Mouse (Mus musculus) large intestine, adult 2 months (tissue): ENCODE data around the gene Cux2. TPM values are rescaled to one million over a fixed set of nuclear protein-coding genes. Genes with fewer than 3 reads are reported as not detected.

Source experiments
- DNase-seq: peaks from one replicate; pipeline ENCODE4 v3.0.0-alpha.2; 2012; ENCODE audit warnings: low read depth, low spot score
- WGBS: fragments of 180-500 bp; shearing (Covaris S2); methylation state at CpG from one replicate; pipeline ENCODE4 v1.1.7; 2018; 5-methylcytosine and 5-hydroxymethylcytosine counted together
- polyA plus RNA-seq: library from polyadenylated mRNA; depleted of rRNA; stranded (reverse); fragments of >200 nt; gene quantifications from 2 replicates; pipeline ENCODE4 v1.2.3, GENCODE M21; 2012

Cux2 gene
- polyA plus RNA-seq, 1 experiment: 1.1 TPM

DNA sequence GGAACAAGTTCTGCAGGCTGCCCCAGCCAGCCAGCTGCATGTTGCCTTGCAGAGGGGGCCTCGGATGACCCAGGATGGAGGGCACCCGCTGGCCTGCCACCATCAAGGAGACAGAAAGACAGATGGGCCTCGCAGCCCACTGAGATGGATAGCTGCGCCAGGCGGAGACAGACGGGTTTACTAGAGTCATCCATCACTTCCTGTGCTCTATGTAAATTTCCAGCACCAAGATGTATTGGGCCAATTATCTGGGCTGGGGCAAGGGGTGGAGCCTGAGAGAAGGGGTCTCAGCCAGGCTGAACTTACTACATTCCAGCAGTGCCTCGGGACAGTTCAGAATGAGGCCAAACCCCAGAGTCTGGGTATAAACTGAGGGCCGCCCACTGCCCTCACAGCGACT, 119.6 kb downstream of the Cux2 start:
- DNase-seq: no peak
- WGBS: 36% methylated on average over 9 of the region's 9 CpGs

DNA sequence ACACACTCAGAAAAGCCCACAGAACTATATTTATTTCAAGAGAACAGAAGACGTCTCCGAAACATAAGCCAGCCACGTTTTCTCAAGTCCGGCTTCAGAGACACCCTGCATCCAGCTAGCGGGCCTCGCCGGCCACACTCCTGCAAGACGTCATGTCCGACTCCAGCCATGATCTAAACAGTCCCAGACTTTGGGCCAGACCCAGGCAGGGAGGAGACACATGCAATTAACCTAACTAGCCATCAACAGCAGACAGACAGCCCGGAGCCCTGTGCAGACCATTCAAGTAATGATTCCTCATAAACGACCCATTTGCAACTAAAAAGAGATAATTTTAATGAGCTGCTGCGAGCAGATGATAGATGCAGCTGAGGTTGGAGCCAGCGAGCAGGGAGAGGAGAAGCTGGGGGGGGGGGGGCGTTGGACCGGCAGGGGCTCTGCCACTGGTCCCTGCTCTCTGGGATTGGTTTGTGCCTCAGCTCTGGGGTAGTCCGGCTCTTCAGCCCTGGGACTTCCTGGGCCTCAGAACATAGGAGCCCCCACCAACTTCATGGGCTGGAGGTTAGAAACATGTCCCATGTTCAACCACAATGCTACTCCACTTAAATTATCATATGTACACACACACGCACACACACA, 121.4 kb downstream of the Cux2 start:
- DNase-seq: no peak
- WGBS: 53% methylated on average over 16 of the region's 17 CpGs

DNA sequence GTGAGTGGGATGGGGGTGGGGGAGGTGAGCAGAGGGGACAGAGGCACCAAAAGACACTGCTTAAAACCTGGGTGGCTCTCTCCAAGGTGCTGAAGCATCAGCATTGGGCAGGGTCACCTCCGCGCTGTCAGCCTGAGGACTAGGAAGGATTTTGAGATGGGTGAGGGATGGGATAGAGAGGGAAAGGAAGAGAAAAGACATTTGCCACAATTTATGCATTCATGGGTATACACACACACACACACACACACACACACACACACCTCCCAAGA, 123.4 kb downstream of the Cux2 start:
- no peak for DNase-seq
- 25% methylated on average over 2 of the region's 2 CpGs for WGBS

DNA sequence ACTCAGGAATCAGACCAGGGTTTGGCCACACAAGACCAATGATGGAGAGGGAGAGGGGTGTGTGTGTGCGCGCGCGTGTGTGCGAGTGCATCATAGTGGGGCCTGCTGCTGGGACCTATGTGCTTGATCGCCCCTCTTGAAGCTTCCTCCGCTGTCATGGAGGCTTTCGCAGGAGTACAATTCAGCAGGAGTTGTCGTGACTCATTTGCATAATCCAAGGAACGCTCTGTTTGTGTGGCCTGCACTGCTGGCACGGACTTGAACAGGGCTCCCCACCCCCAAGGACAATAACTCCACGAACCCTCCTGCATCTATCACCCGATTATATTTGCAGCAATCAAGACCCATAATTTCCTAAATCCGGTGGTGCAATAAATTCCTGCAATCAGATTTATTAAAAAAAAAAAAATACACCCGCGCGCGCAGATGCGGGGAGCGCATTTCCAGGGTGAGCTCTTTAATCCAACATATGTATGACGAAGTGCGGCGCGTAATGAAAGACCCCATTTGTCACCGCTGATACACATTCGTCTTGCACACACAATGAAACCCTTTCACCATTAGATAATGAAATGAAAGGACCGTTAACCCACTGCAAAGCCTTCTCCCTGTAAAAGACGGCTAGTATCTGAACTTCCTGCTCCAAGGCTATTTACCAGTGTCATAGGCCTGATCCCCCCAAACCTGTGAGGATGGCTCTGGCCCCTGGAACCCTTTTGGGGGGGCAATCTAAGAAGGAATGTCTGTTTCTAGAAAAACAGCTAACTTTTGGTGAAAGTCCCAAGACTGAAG, 124.0 kb downstream of the Cux2 start:
- 47% methylated on average over 28 of the region's 28 CpGs for WGBS
- DNase-seq: no peak

DNA sequence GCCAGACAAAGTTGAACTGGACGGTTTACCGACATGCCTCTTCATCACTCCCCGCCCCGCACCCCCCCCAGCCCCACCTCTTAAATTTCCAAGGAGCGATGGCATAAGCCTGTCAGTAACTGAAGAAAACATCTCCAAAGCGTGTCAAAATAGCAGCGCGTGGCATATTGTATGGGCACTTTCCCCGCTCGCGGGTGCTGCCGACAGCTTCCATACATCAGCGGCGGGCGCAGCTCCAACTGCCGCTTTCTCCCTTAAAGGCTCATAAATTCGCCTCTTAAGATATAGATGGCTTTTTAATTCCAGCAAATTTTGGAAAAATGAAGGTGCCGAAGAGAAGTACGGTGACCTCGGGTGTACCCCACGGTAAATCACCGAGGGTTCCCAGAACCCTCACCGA, 124.6 kb downstream of the Cux2 start:
- no peak for DNase-seq
- WGBS: 41% methylated on average over 23 of the region's 23 CpGs

DNA sequence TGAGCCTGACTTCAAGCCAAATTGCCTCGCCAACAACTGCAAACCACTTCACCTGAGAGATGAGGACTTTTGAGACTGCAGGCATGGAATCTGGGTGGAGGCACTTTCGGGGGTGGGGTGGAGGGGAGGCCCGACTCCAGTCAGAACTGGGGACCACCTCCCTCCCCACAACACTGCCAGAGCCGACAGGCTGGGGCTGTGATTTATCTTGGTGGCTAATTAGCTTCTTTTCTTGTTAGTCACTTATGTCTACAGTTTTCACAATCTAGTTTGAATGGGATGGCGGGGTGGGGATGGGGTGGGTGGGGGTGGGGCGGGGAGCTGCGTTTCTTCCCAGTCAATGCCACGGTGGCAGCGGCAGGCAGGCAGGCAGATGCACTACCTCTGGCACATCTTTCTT, 125.5 kb downstream of the Cux2 start:
- 18% methylated on average over 9 of the region's 9 CpGs for WGBS
- DNase-seq: no peak

DNA sequence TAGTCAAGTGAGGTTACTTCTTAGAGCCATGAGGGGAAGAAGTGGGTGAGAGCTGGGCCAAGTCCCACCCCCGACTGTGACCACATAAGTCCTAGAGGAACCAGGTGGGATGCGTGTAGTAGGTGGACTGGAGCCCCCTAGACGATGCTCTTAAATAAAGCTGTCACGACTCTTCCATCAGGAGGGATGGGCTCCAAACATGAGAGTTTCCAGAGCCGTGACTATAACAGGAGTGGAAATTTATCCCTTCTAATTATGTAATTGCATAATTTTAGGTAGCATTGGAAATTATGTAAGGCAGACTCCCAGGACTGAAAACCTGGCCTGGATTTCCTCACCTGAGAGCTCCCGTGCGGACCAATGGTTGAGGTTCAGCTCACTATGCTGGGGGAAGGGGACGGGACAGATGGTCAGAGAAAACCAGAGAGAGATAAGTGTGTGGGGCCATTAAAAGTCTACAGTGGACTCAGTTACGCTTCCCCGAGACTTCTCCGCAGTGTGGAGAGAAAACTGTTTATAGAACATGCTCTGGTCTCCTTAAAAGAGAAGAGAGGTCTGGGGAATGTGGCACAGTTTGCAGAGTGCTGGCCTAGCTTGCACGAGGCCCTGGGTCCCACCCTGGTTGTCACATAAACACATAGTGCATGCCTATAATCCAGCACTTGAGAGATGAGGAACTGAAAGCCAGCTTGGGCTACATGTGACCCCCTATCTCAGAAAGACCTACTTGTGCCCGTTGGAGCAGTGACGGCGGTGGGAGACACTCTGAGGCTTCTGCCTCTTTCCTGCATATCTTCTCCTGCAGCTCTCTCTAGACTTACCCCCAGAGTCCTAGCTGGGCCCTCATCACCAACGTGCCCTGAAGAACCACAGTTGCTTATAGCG, 126.7 kb downstream of the Cux2 start:
- DNase-seq: no peak

GRCm38 (mm10) chr5:121919216-121919615, 130.7 kb downstream of the Cux2 start:
- no peak for DNase-seq
- 88% methylated on average over 7 of the region's 7 CpGs for WGBS

More for the DNA sequence above, 126.7 kb downstream of the Cux2 start:
- 62% methylated on average over 17 of the region's 17 CpGs for WGBS

- 59% methylated on average over 4 of the region's 4 CpGs for WGBS
- DNase-seq: no peak
Measured at GRCm38 (mm10) chr5:121916813-121917212, 133.1 kb downstream of the Cux2 start.

DNA sequence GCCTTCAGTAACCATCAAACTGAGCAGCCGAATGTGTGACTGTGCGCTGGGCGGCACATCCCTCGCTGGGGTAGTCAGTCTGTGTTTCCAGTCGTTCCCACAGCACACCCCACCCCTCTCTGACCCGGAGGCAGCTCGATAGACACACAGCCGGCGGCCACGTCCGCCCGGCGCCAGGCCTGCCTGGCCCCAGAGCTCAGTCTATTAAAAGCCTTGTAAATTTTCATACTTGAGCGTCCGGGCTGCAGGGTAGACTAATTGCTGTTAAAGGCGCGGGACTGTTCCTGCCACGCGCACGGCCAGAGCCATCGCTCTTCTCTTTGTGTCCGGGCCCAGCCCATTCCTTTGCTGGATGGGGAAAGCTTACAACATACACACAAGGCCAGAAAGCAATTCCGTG, 135.9 kb downstream of the Cux2 start:
- 31% methylated on average over 23 of the region's 23 CpGs for WGBS
- no peak for DNase-seq

GRCm38 (mm10) chr5:121909226-121909985, 140.5 kb downstream of the Cux2 start:
- DNase-seq: no peak
- WGBS: 81% methylated on average over 21 of the region's 21 CpGs

DNA sequence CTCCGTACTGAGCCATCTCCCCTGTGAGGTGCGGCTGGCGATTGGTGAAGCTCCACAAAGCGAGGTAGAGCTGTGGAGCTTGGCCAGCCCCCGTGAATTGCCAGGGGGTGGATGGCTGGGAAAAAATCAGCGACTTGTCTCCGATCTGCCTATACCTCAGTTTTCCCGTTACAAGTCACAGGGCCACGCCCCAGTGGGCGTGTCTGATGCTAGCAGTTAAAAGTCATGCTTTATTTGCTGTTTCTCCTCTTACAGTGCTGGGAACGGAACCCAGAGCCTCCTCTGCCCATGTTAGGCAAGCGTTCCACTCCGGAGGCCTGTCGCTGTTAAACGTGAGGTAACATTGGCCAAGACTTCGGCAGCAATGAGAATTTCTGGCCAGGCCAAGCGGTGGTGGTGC, 144.2 kb downstream of the Cux2 start:
- DNase-seq: no peak
- WGBS: 81% methylated on average over 17 of the region's 17 CpGs

- no peak for DNase-seq
- 87% methylated on average over 14 of the region's 14 CpGs for whole genome bisulfite sequencing
Measured at GRCm38 (mm10) chr5:121904799-121905198, 145.1 kb downstream of the Cux2 start.

- 75% methylated on average over 23 of the region's 23 CpGs for WGBS
- DNase-seq: no peak
Measured at GRCm38 (mm10) chr5:121902809-121903745, 146.8 kb downstream of the Cux2 start.

DNA sequence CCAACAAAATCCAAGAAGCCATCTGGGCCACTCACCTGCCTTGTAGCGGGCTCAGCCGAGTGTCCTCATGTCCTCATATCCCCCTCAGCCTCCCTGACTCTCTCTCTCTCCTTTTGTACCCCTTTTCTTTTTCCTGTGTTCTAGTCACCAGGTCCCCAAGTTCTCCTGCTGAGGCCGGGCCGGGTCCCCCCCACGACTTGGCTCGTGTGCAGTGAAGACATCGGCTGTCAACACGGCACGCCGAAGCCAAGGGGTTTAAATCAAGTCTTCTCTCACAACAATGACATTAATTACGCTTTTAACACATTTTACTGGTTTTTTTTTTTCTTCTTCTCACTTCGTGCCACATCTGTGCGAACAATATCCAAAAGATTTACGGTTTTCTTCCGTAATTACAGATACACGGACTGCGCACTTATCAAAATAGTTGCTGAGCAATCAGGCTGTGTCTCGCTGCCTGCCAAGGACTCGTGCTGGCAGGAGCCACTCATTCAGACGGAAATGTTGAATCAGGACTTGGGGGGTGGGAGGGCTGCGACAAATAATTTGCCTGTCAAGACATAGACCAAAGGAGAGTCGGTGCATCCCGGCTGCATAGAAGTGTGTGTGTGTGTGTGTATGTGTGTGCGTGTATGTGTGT, 154.7 kb downstream of the Cux2 start:
- DNase-seq: no peak
- WGBS: 34% methylated on average over 24 of the region's 24 CpGs

- 54% methylated on average over 10 of the region's 10 CpGs for whole genome bisulfite sequencing
- DNase-seq: no peak
Measured at GRCm38 (mm10) chr5:121894647-121895046, 155.3 kb downstream of the Cux2 start.

DNA sequence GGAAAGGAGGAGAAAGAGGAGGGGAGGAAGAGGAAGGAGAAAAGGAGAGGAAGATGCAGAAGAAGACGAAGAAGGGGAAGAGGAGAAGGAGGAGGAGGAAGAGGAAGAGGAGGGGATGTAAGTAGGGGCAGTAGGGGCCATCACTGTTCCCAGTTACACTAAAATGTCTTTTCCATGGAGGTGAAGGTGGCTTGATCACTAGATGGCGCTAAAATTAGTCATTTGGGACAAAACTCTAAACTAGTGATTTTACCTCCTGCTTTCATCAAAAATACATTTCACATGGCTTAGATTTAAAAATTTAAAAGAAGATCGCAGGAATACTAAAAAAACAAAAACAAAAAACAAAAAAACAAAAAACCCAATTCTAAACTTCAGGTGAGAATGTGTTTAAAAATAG, 156.3 kb downstream of the Cux2 start:
- WGBS: 28% methylated on average over 3 of the region's 3 CpGs
- no peak for DNase-seq

DNA sequence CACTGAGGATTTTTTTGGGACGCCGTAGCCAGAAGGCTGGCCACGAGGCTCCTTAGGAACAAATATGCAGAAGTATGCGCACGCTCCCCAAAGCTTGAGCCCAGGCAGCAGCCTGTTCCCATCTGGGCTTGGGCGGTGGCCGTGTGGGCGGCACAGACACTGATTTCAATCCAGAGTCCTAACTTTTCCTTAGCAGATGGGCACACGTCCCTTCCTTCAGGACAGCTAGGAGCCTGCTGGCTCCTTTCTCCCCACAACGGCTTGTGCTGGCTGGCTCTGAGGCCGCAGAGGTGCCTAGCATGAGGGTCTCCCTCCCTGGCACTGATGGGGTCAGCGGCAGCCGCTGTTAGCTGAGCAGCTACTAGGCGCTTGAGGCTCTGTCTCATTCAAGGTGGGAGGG, 157.6 kb downstream of the Cux2 start:
- DNase-seq: no peak
- WGBS: 81% methylated on average over 14 of the region's 14 CpGs
